Mouse (Mus musculus): ENCODE data around the gene Rnf150. TPM values are rescaled to one million over a fixed set of nuclear protein-coding genes. Genes with fewer than 3 reads are reported as not detected.

The Rnf150 gene
- polyA plus RNA-seq, 1 experiment: 0.46 TPM

DNA sequence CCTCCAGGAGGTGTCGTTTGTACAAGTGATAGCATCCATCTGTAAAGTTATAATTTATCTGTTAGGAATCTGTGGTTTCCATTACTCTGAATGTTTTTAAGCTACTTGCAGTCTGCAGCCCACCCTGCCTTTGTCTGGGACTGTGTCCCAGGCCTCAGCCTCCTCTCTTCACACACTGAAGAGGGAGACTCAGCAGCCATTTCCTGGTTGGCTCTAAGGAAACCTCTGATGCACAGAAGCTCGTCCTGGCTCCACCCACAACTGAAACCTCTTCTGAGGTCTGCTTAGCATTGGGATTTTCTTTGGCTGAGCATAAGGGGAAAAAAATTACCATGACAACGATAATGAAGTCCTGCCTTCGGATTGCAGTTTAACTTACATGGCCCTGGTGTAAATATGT, 110.2 kb downstream of the Rnf150 start:
- H3K4me1 ChIP-seq (ENCODE audit: control insufficient read depth, insufficient read depth, low read length): no peaks in the 10 kb centered on the region
- no peak overlapping the region for H3K27ac ChIP-seq (ENCODE audit: insufficient read depth, low read length)
- TF ChIP-seq CTCF (IDR thresholded peaks at IDR 0.05; ENCODE audit: low read depth, low read length): no peak
- no peak for TF ChIP-seq EP300 (IDR thresholded peaks at IDR 0.05; ENCODE audit: insufficient read depth, low read depth, low read length)
- TF ChIP-seq POLR2A (IDR thresholded peaks at IDR 0.05; ENCODE audit: insufficient read depth, low read length): no peak
- no peaks in the 10 kb centered on the region; the same call in 1 of the 2 replicates for H3K27me3 ChIP-seq (ENCODE audit: control insufficient read depth, insufficient read depth, low read length, poor library complexity, severe bottlenecking)
- no peak overlapping the region for H3K9ac ChIP-seq (ENCODE audit: low read depth, poor library complexity, severe bottlenecking)
- H3K36me3 ChIP-seq (ENCODE audit: control insufficient read depth, insufficient read depth, low read length, poor library complexity, severe bottlenecking): no peaks in the 10 kb centered on the region
- no peaks in the 10 kb centered on the region for H3K9me3 ChIP-seq (replicated peaks; ENCODE audit: control insufficient read depth, insufficient read depth, low read length, poor library complexity, severe bottlenecking)
- no peak overlapping the region for H3K4me3 ChIP-seq (ENCODE audit: low read depth, low read length)

DNA sequence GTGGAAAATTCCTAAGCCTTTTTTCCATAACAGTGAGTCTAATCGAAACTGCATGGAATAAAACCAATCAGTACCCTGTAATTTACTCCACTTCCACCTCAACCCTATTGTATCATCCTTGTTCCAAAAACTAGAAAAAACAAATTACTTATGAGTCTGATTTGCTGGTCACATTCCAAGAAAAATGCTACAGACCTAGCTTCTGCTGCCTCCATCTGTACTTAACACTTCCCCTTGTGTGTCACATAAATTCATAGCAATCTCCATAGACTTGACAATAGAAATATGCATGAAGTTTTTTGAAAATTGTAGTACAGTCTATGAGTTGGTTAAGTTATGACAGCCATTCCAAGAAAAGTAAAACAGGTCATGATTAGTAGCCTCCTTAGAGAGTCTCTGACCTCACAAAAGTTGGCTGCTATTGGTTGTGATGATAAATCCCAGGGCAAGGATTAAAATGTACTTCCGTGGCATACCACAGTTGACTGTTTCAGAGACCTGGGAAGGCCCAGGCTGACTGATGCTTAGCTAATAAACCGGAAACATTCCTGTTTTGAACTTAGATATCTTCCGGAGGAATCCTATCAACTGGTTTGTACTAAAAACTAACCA, 118.2 kb downstream of the Rnf150 start:
- TF ChIP-seq POLR2A (IDR thresholded peaks at IDR 0.05; ENCODE audit: insufficient read depth, low read length) (no peak), CTCF (IDR thresholded peaks at IDR 0.05; ENCODE audit: low read depth, low read length) (no peak), EP300 (IDR thresholded peaks at IDR 0.05; ENCODE audit: insufficient read depth, low read depth, low read length) (no peak)
- H3K36me3 ChIP-seq (ENCODE audit: control insufficient read depth, insufficient read depth, low read length, poor library complexity, severe bottlenecking): no peaks in the 10 kb centered on the region
- no peak overlapping the region for H3K4me3 ChIP-seq (ENCODE audit: low read depth, low read length)
- H3K9me3 ChIP-seq (replicated peaks; ENCODE audit: control insufficient read depth, insufficient read depth, low read length, poor library complexity, severe bottlenecking): 0 out of 2 replicates have a peak, but pooled peaks cover 2% of the 10 kb centered on the region
- H3K4me1 ChIP-seq (ENCODE audit: control insufficient read depth, insufficient read depth, low read length): no peaks in the 10 kb centered on the region
- H3K27ac ChIP-seq (ENCODE audit: insufficient read depth, low read length): no peak overlapping the region
- H3K27me3 ChIP-seq (ENCODE audit: control insufficient read depth, insufficient read depth, low read length, poor library complexity, severe bottlenecking): no peaks in the 10 kb centered on the region; the same call in 1 of the 2 replicates
- no peak overlapping the region for H3K9ac ChIP-seq (ENCODE audit: low read depth, poor library complexity, severe bottlenecking)

DNA sequence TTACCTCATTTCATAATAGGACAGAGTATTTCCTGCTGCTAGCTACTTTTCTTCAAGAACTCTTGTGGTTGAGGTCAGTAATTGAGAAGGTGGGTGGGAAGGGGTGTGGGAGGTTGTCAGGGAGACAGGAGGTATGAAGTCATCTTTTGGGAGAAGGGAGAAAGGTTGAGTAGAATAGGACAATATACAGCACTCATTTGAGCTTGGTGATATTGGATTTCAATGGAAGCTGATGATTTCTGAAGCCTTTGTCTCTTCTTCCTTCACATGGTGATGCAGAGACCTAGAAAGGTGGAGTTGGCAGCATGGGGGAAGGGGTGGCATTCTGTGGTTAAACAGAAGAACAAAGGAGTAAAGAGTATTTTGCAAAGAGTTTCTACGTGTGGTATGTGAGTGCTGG, 119.7 kb downstream of the Rnf150 start:
- 0 out of 2 replicates have a peak, but pooled peaks cover 2% of the 10 kb centered on the region for H3K9me3 ChIP-seq (replicated peaks; ENCODE audit: control insufficient read depth, insufficient read depth, low read length, poor library complexity, severe bottlenecking)
- H3K27ac ChIP-seq (ENCODE audit: insufficient read depth, low read length): no peak overlapping the region
- no peak overlapping the region for H3K9ac ChIP-seq (ENCODE audit: low read depth, poor library complexity, severe bottlenecking)
- no peak for TF ChIP-seq EP300 (IDR thresholded peaks at IDR 0.05; ENCODE audit: insufficient read depth, low read depth, low read length)
- no peak for TF ChIP-seq POLR2A (IDR thresholded peaks at IDR 0.05; ENCODE audit: insufficient read depth, low read length)
- H3K36me3 ChIP-seq (ENCODE audit: control insufficient read depth, insufficient read depth, low read length, poor library complexity, severe bottlenecking): no peaks in the 10 kb centered on the region
- no peaks in the 10 kb centered on the region for H3K4me1 ChIP-seq (ENCODE audit: control insufficient read depth, insufficient read depth, low read length)
- no peak overlapping the region for H3K4me3 ChIP-seq (ENCODE audit: low read depth, low read length)
- no peaks in the 10 kb centered on the region for H3K27me3 ChIP-seq (ENCODE audit: control insufficient read depth, insufficient read depth, low read length, poor library complexity, severe bottlenecking)

DNA sequence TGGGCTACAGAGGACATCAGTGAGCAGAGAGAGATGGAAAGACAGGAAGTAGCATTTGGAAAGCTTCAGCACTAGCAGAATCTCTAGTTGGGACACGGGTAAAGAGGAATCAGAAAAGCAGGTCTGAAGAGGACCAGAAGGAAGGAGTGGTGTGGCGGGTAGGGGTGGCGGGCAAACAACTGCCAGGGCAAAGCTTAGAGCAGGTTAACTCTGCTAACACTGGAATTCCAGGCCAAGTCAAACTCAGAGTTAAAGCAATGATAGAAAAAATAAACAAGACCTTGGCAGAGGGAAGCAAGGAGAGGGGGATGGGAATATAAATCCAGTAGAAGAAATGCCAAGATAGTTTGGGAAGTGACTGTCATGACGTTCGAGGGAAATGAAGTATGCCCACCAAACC, 120.1 kb downstream of the Rnf150 start:
- H3K27me3 ChIP-seq (ENCODE audit: control insufficient read depth, insufficient read depth, low read length, poor library complexity, severe bottlenecking): no peaks in the 10 kb centered on the region
- H3K4me3 ChIP-seq (ENCODE audit: low read depth, low read length): no peak overlapping the region
- no peak for TF ChIP-seq POLR2A (IDR thresholded peaks at IDR 0.05; ENCODE audit: insufficient read depth, low read length)
- TF ChIP-seq CTCF (IDR thresholded peaks at IDR 0.05; ENCODE audit: low read depth, low read length): no peak
- no peak for TF ChIP-seq EP300 (IDR thresholded peaks at IDR 0.05; ENCODE audit: insufficient read depth, low read depth, low read length)
- 0 out of 2 replicates have a peak, but pooled peaks cover 2% of the 10 kb centered on the region for H3K9me3 ChIP-seq (replicated peaks; ENCODE audit: control insufficient read depth, insufficient read depth, low read length, poor library complexity, severe bottlenecking)
- H3K36me3 ChIP-seq (ENCODE audit: control insufficient read depth, insufficient read depth, low read length, poor library complexity, severe bottlenecking): no peaks in the 10 kb centered on the region
- no peak overlapping the region for H3K27ac ChIP-seq (ENCODE audit: insufficient read depth, low read length)
- H3K4me1 ChIP-seq (ENCODE audit: control insufficient read depth, insufficient read depth, low read length): no peaks in the 10 kb centered on the region
- H3K9ac ChIP-seq (ENCODE audit: low read depth, poor library complexity, severe bottlenecking): no peak overlapping the region

DNA sequence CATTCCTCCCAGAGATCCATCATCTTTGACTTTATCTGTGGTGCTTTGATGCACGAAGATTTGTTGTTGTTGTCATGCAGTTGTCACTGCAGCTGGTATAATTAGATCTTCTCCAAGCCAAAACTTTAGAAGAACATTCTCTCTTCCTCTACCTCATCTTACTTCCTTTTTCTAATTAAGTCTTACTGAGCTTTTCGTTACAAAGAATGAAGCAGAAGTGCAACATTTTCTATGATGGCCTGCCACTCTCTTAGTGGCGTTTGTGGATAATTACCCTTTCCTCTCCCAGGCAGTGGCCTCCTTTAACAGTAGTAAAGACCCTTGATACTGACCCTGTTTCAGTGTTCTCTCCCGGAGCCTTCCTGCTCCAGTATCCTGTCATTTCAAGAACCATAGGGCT, 128.9 kb downstream of the Rnf150 start:
- TF ChIP-seq POLR2A (IDR thresholded peaks at IDR 0.05; ENCODE audit: insufficient read depth, low read length) (no peak), CTCF (IDR thresholded peaks at IDR 0.05; ENCODE audit: low read depth, low read length) (no peak), EP300 (IDR thresholded peaks at IDR 0.05; ENCODE audit: insufficient read depth, low read depth, low read length) (no peak)
- Histone ChIP-seq H3K27me3 (ENCODE audit: control insufficient read depth, insufficient read depth, low read length, poor library complexity, severe bottlenecking) (no peaks in the 10 kb centered on the region), H3K36me3 (ENCODE audit: control insufficient read depth, insufficient read depth, low read length, poor library complexity, severe bottlenecking) (no peaks in the 10 kb centered on the region), H3K4me3 (ENCODE audit: low read depth, low read length) (no peak overlapping the region), H3K9ac (ENCODE audit: low read depth, poor library complexity, severe bottlenecking) (no peak overlapping the region), H3K4me1 (ENCODE audit: control insufficient read depth, insufficient read depth, low read length) (no peaks in the 10 kb centered on the region), H3K9me3 (replicated peaks; ENCODE audit: control insufficient read depth, insufficient read depth, low read length, poor library complexity, severe bottlenecking) (no peaks in the 10 kb centered on the region), H3K27ac (ENCODE audit: insufficient read depth, low read length) (no peak overlapping the region)

DNA sequence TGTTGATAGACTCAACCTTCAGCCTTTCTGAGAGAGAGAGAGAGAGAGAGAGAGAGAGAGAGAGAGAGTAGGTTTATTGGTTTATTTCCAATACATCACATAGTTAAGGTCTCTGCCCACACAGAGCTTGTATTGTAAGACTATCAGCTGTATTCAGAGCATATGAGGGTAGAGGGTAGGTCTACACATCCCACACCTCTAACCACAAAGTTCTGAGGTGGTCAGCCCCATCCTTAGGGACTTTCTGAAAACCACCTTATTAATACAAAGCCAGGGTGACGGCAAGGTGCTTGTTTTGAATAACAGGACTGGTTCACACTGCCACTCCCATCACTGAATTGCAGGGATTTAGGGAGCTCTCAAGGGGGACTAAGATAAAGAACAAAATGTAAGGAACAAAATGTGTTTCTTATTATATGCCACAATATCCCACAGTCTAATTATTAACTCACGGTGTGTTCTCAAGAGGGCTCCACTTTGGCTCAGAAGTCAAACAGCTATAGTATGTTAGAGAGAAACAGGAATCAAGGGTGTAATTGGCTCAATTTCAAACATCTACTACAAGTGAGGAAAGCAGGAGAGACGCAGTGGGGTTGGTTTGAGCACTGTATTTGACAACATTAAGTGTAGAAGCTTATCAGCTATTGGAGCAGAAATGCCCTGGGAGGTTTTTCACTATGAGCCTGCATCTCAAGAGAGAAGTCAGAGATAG, 132.7 kb downstream of the Rnf150 start:
- no peaks in the 10 kb centered on the region for H3K27me3 ChIP-seq (ENCODE audit: control insufficient read depth, insufficient read depth, low read length, poor library complexity, severe bottlenecking)
- H3K27ac ChIP-seq (ENCODE audit: insufficient read depth, low read length): no peak overlapping the region
- TF ChIP-seq EP300 (IDR thresholded peaks at IDR 0.05; ENCODE audit: insufficient read depth, low read depth, low read length) (no peak), CTCF (IDR thresholded peaks at IDR 0.05; ENCODE audit: low read depth, low read length) (no peak), POLR2A (IDR thresholded peaks at IDR 0.05; ENCODE audit: insufficient read depth, low read length) (no peak)
- no peak overlapping the region for H3K9ac ChIP-seq (ENCODE audit: low read depth, poor library complexity, severe bottlenecking)
- no peaks in the 10 kb centered on the region for H3K9me3 ChIP-seq (replicated peaks; ENCODE audit: control insufficient read depth, insufficient read depth, low read length, poor library complexity, severe bottlenecking)
- H3K4me1 ChIP-seq (ENCODE audit: control insufficient read depth, insufficient read depth, low read length): no peaks in the 10 kb centered on the region
- H3K36me3 ChIP-seq (ENCODE audit: control insufficient read depth, insufficient read depth, low read length, poor library complexity, severe bottlenecking): no peaks in the 10 kb centered on the region
- no peak overlapping the region for H3K4me3 ChIP-seq (ENCODE audit: low read depth, low read length)

Data from ES-Bruce4 (cell line).